Mouse (Mus musculus) left cerebral cortex, adult 18-20 months (tissue): ENCODE measurements around the gene Tmem8b. TPM values are rescaled to one million over a fixed set of nuclear protein-coding genes. Genes with fewer than 3 reads are reported as not detected.

ENCODE experiments used
- microRNA-seq, 2 experiments: library from miRNA; unstranded; fragments of <30 nt; microRNA quantifications; one replicate each; pipeline ENCODE4 v1.2.0; 2021
- total RNA-seq, 2 experiments: library from RNA; stranded (reverse); gene quantifications; 2 replicates each; pipeline ENCODE4 v1.2.3; 2021

Gene Tmem8b
- total RNA-seq, 2 experiments from 2014 or later, result 57.7 to 64.8 TPM

Small RNA genes within 50 kb of the gene (microRNA-seq; reads per million reads assigned to microRNA genes)
- gene Gm25262, result 0.21 to 0.50 reads per million in 2 experiments

Other genes with a start within 250 kb of the Tmem8b start
- gene Fam166b, start 239.8 kb upstream of the Tmem8b start, total RNA-seq, result 1 to 10 TPM in 1 of 2 experiments, under 1 TPM in 1; 0.82 to 1.2 TPM
- gene Tesk1, start 227.0 kb upstream of the Tmem8b start, total RNA-seq, result 10 to 100 TPM; 90.6 to 96.5 TPM
- 1 to 10 TPM in 1 of 2 experiments, under 1 TPM in 1; 0.84 to 1.3 TPM for gene Cd72, start 214.3 kb upstream of the Tmem8b start, total RNA-seq
- gene Sit1, start 185.2 kb upstream of the Tmem8b start, total RNA-seq, result not detected
- 10 to 100 TPM; 29.9 to 30.0 TPM for gene Ccdc107, start 176.1 kb upstream of the Tmem8b start, total RNA-seq
- gene Arhgef39, start 169.3 kb upstream of the Tmem8b start, total RNA-seq, result 1 to 10 TPM in 1 of 2 experiments, under 1 TPM in 1; 0.21 to 1.8 TPM
- 1 to 10 TPM in 1 of 2 experiments, under 1 TPM in 1; 0.42 to 1.8 TPM for gene Car9, start 162.0 kb upstream of the Tmem8b start, total RNA-seq
- 1 to 10 TPM; 8.4 to 9.9 TPM for gene Tpm2, start 145.2 kb upstream of the Tmem8b start, total RNA-seq
- gene Creb3, start 106.6 kb upstream of the Tmem8b start, total RNA-seq, result 10 to 100 TPM; 78.1 to 80.9 TPM
- 10 to 100 TPM; 51.7 to 51.8 TPM for gene Tln1, start 106.3 kb upstream of the Tmem8b start, total RNA-seq
- 10 to 100 TPM; 44.8 to 50.1 TPM for gene Rgp1, start 90.3 kb upstream of the Tmem8b start, total RNA-seq
- gene Gba2, start 90.1 kb upstream of the Tmem8b start, total RNA-seq, result 10 to 100 TPM; 62.1 to 64.2 TPM
- gene Msmp, start 84.5 kb upstream of the Tmem8b start, total RNA-seq, result not detected
- 10 to 100 TPM; 47.5 to 48.4 TPM for gene Npr2, start 37.0 kb upstream of the Tmem8b start, total RNA-seq
- gene Spag8, start 15.4 kb upstream of the Tmem8b start, total RNA-seq, result 1 to 10 TPM in 1 of 2 experiments, under 1 TPM in 1; 0.87 to 2.1 TPM
- 10 to 100 TPM; 34.1 to 40.5 TPM for gene Hint2, start 12.5 kb upstream of the Tmem8b start, total RNA-seq
- 1 to 10 TPM; 1.6 to 1.7 TPM for gene Fam221b, start 174 bp downstream of the Tmem8b start, total RNA-seq
- not detected for gene Olfr70, start 31.8 kb downstream of the Tmem8b start, total RNA-seq
- gene Olfr71, start 41.3 kb downstream of the Tmem8b start, total RNA-seq, result under 1 TPM in 1 of 2 experiments, not detected in 1; 0.12 TPM
- 1 to 10 TPM in 1 of 2 experiments, under 1 TPM in 1; 0.61 to 1.5 TPM for gene Hrct1, start 58.2 kb downstream of the Tmem8b start, total RNA-seq
- 1 to 10 TPM in 1 of 2 experiments, under 1 TPM in 1; 0.44 to 1.1 TPM for gene Spaar, start 61.1 kb downstream of the Tmem8b start, total RNA-seq
- gene Olfr159, start 102.0 kb downstream of the Tmem8b start, total RNA-seq, result not detected
- gene Olfr156, start 154.9 kb downstream of the Tmem8b start, total RNA-seq, result not detected
- not detected for gene Olfr157, start 171.2 kb downstream of the Tmem8b start, total RNA-seq
- gene Olfr155, start 182.6 kb downstream of the Tmem8b start, total RNA-seq, result not detected
- 1 to 10 TPM; 6.5 to 8.3 TPM for gene Reck, start 206.6 kb downstream of the Tmem8b start, total RNA-seq